Mouse (Mus musculus) liver, adult 2 months (tissue): ENCODE results near the gene Bmi1.

Experiments used
- CTCF ChIP-seq: fragments of 200-500 bp; IDR thresholded peaks from 2 replicates; pipeline ENCODE4 v1.5.1; 2011; ENCODE audit warnings: low read depth, low read length, control low read depth
- POLR2A ChIP-seq: fragments of 200-500 bp; IDR thresholded peaks from 2 replicates; pipeline ENCODE4 v1.6.1; 2011; ENCODE audit warnings: low read length, control low read depth; ENCODE audit not compliant: insufficient read depth; ENCODE audit errors: extremely low read depth

GRCm38 (mm10) chr2:18693871-18694610 is 17.2 kb downstream of the Bmi1 start, which contains the start of gene Spag6:
- no peak for TF ChIP-seq CTCF
- TF ChIP-seq POLR2A: no peak
